Mouse (Mus musculus) gastrocnemius, postnatal 14 days (tissue): Measurements from ENCODE around the gene Gm28038. TPM values are rescaled to one million over a fixed set of nuclear protein-coding genes. Genes with fewer than 3 reads are reported as not detected.

Experiments
- DNase-seq: peaks from one replicate; pipeline ENCODE4 v3.0.0; 2021; ENCODE audit warnings: mixed read lengths
- intact Hi-C: fragments of 180-260 bp; cut with DNase I; formaldehyde crosslinking; loops from one replicate; pipeline ENCODE4 v1.15.1; 2025; ENCODE audit warnings: low total_unique reads
- total RNA-seq, 2 experiments: library from RNA; stranded (reverse); gene quantifications; 2 replicates each; pipeline ENCODE4 v1.2.3; 2021

Gm28038 gene
- total RNA-seq, 2 experiments from 2014 or later, result 0.90 TPM; not detected in 1

DNA sequence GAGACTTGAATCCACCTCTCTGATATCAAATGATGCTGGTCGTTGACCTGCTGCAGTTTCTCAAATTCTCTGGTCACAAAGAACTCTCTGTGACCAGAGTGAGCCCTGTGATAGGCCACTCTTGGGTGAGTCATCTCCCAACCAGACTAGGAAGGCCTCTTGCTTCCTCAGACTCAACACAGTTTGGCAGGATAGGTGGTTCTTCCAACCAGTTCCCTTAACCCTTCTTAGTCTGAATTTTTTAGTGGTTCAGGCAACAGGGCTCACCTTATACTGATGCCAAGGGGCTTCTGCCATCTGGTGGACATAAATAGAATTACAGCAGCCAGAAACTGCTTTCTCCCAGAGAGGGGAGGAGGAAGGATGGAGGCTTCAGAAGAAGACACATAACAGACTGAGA is 10.7 kb upstream of the Gm28038 start:
- DNase-seq, result peak; percentile 40
- intact Hi-C loops, result no loop called here

DNA sequence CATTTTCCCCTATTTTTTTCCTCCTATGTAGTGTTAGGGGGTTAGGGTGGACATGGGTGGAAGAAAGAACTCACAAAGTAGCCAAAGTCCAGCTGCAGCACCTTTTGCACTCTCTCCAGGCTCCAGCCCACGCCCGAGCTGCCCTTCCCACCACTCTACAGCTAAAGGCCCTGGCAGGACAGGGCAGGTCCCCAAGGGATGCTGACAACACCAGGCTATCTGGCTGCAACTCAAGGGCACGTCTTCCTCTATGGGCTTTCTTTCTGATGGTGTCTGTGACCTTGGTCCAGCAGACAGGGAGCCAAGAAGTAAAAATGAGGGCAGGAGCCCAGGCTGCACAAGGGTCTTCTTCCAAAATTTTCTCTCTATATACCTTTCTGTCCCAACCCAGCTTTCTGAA is 808 bp downstream of the Gm28038 start:
- intact Hi-C loops, result no loop called here

DNA sequence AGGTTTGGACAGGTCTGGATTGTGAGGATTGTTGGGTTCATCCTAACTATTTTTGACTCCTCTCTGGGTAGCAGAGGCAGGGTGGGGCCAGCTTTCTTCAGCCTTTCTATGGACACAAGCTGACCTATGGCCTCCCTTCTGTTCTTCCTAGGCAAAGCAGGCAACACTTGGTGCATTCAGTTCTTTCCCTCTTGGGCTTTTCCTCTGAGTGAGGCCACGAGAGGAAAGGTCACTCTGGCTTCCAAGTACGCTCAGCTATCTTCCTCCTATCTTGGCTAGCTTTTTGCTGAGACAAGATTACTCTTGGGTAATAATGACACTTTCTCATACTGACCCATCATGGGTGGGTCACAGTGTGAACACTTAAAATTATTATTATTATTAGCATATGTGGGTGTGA is 2.4 kb downstream of the Gm28038 start:
- DNase-seq, result no peak
- intact Hi-C loops, result no loop called here

More for the DNA sequence above, 808 bp downstream of the Gm28038 start:
- no peak for DNase-seq

DNA sequence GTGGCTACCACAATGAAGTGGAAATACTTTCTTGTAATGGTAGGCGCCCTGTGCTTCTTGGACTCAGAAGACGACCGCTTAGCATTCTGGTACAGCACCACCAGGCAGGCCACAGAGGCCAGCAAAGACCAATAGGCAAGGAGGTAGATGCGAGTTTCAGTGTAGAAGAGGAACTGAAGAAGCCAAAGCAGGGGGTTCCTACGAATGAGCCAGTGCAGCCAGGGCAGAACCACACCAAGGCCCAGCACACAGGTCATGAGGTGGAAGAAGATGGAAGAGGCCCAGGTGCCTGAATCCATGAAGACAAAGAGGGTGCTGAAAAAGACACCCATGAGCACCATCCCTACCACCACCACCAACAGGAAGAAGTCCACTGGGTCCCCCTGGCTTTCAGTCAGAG is 4.2 kb downstream of the Gm28038 start:
- intact Hi-C loops, result no loop called here
- no peak for DNase-seq

DNA sequence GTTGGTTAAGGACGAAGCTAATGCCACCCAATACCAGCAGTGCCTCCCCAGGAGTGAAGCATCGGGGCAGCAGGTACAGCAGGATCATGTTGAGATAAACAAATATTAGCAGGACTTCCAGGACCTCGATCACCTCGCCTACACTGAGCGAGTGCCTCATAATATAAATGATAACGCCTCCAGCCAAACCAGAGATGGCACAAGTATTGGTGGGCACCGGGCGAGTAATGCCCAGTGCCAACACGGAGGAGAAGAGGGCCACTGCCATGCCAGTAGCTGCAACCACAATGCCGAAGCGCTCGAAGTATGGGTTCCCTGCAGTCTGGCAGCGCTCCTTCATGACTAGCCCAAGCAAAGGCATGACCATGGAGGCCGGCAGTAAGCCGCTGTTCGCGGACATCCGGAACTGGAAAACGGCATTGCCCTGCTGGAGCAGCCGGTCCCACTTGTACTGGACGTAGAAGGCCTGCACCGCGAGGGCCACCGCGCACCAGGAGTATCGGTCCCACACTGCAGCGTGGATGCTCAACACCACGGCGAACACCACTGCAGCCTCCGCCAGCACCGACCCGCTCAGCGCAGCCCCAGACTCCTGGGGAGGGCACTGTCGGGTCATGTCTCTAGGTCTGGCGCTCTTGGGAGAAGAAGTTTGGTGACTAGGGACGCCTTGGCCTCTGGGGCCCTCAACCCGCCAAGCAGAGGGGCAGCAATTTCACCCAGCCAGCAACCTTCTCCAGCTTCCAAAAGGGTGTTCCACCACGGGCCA is 4.8 kb downstream of the Gm28038 start:
- no peak for DNase-seq
- intact Hi-C loops, result no loop called here

DNA sequence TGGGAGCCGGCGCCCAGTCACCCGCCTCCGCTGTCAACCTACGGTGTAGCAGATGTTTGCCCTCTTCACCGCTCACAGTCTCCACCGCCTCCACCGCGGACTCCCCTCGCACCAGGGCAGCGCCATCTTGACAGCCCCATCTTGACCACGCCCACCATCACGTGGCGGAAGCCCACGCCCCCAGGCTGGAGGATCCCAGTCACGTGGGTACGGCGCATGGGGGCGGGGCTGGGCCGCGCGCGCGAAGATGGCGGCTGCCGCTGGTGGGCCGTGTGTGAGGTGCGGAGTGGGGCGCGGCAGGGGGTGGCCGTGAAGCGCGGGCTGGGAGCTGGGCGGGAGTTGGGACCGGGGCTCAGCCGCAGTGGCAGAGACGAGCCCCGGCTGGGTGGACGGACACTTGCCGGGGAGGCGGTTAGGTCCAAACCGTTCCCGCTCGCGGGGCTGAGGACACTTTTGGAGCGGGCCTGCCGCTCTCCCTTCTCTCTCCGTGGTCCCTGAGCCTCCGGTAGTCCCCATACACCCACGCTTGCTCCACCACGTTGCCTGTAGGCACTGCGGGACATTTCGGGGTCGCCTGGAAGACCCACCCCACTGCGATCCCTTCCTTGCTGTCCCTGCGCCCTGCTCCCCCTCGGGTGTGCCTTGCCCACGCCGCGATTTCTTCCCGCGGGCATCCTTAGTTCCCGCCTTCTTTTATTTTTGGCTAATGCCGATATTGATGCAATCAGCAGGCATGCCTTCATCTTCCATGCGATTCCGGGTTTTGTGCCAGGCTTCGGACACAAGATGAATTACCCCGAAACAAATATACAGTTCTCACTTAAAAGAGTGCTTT is 5.6 kb downstream of the Gm28038 start, which contains the start of the genes Dolk and Nup188:
Gene Dolk (minus strand): TSS at position 143 of the 835 bp plus-strand sequence.
Gene Nup188 (plus strand): TSS at position 206 of the 835 bp plus-strand sequence.
- DNase-seq, result peak; percentile 98
- intact Hi-C loops, result no loop called here

DNA sequence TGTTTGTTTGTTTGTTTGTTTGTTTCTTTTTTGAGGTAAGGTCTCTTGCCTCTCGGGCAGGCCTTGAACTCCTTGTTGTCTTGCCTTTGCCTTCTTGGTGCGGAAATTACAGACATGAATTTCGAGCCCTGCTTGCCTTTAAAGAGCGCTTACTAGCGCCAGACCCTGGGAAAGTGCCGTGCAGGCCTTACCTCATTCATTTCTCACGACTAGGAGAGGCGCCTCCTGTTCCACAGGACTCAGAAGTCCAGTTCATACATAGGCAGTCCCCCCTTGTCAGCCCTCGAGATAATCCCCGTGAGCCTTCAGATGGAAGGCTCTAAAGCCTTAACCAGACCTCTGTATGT is 6.2 kb downstream of the Gm28038 start:
- intact Hi-C loops, result no loop called here
- DNase-seq, result no peak

DNA sequence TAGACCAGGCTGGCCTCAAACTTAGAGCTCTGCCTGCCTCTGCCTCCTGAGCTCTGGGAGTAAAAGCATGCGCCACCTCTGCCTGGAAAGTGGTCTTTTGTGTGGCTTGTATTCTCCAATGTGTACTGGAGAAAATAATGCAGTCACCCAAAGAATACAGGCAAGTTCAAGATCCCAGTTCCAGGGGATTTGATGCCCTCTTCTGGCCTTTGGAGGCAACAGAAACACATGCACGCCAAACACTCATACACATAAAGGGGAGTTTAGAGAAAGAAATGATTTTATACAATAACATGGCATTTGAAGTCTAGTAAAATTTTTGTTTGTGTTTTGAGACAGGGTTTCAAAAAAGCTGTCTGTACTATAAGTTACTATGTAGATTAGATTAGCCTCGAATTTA is 18.7 kb downstream of the Gm28038 start:
- no peak for DNase-seq
- intact Hi-C loops, result no loop called here

DNA sequence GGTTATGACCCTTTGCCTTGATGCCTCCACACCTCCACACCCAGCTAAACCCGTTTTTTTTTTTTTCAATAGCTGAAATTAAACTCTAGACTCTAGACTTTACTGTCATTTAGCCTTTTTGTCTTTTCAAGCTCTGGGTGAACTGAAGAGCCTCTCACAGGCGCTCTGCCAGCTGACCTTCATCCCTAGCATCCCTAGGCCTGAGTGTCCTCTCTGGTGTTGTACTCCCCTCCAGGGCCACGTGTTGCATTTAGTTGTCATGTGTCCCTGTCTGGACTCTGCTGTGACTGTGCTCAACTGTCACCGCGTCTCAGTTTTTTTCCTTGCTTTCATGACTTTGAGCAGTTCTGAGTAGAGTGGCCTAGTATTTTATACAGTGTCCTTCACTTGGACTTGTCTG is 19.1 kb downstream of the Gm28038 start:
- DNase-seq, result no peak
- intact Hi-C loops, result no loop called here

DNA sequence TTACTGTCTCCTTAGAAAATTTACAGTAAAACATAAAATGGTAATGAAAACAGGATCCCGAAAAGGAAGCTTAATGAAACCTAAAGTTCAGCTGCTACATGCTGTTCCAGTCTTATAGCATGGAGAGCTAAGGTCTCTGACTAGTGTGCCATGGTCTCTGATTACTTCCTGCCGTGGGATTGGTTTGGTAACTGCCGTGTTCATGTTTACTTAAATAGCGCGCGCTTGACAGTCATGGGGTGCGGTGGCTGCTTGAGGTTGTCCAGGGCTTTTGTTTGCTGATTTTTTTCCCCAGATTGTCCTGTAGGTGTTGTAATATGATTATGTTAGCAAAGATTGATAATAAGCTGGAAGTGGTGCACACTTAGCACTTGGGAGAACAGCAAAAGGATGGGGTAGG is 25.2 kb downstream of the Gm28038 start:
- intact Hi-C loops, result no loop called here
- no peak for DNase-seq

DNA sequence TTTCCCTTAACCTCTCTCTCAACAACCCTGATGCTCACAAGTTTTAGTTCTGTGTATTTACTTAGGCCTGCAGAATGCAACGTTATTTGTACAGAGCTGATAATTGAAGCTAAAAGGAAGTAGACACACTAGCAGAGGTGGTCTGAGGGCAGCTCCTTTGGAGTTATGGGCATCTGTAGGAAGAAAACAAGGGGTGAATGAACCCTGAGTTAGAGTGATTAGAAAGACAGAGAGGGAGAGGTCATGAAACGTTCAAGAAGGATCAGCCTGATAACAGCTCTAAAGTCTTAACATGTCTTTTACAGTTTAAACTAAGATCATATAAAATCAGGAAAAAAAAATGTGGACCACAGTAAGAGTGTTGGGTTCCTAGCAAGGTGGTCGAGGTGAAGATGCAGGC is 28.5 kb downstream of the Gm28038 start:
- intact Hi-C loops, result no loop called here

DNA sequence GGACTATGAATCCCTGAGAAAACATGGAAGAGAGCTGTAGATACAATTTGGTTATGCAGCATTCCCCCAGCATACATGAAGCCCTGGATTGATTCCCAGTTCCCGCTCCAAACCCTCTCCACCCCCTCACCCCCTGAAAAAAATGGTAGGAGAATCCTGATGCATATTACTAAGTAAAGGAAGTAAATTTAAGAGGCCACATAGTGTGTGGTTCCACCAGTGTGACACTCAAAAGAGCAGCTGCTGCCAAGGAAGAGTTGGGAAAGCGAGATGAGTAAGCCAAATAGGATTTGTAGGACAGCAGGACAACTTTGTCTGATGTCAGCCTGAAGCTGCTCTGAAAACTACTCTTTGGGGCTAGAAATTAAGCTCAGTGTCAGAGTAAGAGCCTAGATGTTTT is 30.6 kb downstream of the Gm28038 start:
- intact Hi-C loops, result no loop called here
- no peak for DNase-seq

More for the DNA sequence above, 28.5 kb downstream of the Gm28038 start:
- no peak for DNase-seq

DNA sequence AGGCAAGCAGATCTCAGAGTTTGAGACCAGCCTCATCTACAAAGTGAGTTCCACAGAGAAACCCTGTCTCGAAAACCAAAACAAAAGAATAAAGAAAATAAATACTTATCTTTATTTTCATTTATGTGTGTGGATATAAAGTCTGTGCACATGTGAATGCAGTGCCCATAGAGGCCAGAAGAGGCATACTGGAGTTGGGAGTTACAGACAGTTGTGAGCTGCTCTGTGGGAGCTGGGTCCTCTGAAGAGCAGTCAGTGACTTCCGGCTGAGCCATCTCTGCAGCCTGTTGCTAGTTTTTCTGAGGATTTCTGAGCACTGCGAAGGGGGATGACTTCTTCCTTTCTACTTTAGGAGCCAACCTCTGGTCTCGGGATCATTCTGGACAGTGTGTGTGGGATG is 35.3 kb downstream of the Gm28038 start:
- intact Hi-C loops, result no loop called here
- DNase-seq, result no peak

DNA sequence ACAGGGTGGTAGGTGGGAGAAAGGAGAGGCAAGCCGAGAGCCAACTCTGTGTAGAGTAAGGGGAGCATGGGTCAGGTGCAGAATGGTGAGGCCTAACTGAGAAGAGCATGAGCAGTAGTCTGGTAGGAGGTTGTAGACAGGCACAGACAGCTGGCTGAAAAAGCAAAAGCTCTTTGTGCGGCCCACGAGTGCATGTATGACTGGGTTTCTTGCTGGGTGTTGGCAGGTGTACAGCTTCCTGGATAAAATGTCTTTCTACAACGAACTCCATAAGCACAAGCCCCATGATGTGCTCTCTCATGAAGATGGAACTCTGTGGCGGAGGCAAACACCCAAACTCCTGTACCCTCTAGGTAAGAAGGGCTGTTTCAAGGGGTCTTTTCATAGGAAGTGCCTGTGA is 36.1 kb downstream of the Gm28038 start:
- intact Hi-C loops, result no loop called here

DNA sequence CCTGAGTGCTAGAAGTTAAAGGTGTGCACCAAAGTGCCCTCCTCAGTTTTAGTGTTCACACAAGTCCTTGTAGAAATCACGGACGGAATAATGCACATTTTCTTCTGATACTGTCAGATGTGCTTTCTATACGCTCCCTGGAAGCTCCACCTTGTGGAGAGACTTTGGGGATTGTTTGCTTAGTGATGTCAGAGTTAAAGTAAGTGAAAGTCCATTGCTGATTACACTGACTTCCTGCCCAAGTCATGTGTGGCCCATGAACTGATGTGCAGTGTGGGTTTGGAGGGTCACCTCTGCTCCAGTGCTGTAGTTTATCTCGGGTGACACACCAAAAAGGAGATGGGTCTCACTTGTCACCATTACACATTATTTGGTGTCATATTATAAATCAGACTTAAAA is 38.4 kb downstream of the Gm28038 start:
- intact Hi-C loops, result no loop called here
- no peak for DNase-seq

More for the DNA sequence above, 36.1 kb downstream of the Gm28038 start:
- no peak for DNase-seq

DNA sequence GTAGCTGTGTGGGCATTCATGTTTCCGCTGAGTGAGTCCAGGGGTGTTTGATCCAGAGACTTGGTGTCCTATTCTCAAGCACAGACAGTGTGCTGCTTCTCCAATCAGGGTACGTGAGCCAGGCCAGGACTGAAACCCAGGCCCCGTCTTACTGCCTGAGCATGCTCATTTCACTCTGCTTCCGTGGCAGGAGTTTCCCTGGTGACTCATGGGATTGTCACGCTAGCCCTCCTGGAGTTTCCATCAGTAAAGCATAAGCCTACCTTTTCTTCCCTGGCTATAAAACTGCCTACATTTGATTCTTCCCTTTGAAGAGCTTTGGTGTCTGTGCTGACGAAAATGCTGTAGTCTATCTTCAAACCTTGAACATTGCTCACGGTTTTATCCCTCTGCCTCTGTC is 42.3 kb downstream of the Gm28038 start:
- intact Hi-C loops, result no loop called here
- DNase-seq, result no peak

DNA sequence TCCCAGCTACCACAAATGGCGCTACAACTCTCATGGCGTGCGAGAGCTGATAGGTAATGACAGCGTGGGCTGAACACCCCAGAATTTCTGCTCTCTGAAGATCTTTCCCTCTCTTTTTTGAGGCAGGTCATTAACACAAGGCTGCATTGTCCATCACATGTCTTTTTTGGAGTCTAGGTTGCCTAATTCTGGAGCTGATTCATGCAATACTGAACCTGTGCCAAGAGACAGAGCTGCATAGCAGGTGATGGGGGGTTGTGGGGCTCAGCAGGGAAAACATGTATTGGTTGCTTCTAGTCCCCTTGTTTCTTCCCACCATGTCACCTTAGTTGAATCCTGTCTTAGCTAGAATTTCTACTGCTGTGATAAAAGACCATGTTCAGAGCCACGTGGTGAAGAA is 44.5 kb downstream of the Gm28038 start:
- no peak for DNase-seq
- intact Hi-C loops, result no loop called here

DNA sequence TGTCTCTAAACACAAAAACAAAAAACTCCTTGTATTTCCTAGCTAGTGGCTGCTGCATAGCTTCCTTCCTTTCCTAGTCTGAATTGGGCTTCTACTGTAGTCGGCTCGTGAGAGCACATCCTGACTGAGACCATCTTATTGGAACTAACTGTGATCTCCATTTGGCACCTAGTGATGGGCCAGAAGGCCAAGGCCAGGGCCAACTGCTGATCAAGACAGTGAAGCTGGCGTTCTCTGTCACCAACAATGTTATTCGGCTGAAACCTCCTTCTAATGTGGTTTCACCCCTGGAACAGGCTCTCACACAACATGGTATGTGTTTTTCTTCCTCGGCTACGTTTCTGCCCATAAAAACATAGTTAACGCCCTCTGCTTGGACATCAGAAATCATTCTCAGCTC is 46.4 kb downstream of the Gm28038 start:
- intact Hi-C loops, result no loop called here
- no peak for DNase-seq

DNA sequence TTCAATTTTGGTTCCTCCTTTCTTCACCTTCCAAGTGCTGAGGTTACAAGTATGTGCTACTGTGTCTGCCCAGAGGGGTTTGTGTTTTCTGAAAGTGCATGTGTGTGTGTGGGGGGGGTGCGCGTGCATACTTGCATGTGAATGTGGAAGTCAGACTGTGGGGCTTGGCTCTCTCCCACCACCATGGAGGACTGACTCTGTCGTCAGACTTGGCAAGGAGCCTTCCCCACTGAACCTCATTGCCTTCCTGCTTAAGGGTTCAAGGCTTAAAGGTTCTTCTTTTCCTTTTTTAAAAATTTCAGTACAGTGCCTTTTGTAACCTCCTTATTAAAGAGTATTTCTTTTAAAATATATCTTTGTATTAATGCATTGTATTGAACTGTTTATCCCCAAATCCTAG is 47.9 kb downstream of the Gm28038 start:
- intact Hi-C loops, result no loop called here
- no peak for DNase-seq

DNA sequence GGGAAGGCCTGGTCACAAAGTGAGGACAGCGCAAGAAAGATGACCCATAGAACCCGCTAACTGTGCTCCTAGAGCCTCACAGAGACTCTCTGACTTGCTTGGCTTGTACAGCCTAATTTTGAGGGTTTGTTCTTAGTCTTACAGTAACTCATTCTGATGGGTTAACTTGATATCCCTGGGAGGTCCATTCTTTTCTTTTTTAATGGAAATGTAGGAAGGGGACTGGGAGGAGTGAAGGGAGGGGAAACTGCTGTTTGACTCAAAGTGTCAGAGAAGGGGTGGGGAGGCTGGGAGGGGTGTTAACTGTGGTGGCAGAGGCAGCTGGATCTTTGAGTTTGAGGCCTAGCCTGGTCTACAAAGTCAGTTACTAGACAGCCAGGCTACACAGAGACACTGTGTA is 54.5 kb downstream of the Gm28038 start:
- intact Hi-C loops, result no loop called here
- DNase-seq, result no peak
